Mouse (Mus musculus) thymus, adult 2 months (tissue): Measurements from ENCODE around the gene Nav1.

ENCODE experiments used
- CTCF ChIP-seq: fragments of 200-500 bp; IDR thresholded peaks from 2 replicates; pipeline ENCODE4 v1.5.1; 2012; ENCODE audit warnings: mild to moderate bottlenecking, control low read depth, low read length, moderate library complexity, borderline replicate concordance; ENCODE audit not compliant: control insufficient read depth, poor library complexity, insufficient read depth; ENCODE audit errors: extremely low read depth
- POLR2A ChIP-seq: fragments of 200-500 bp; IDR thresholded peaks from 2 replicates; pipeline ENCODE4 v1.6.1; 2012; ENCODE audit warnings: mild to moderate bottlenecking, low read length, control low read depth, moderate library complexity; ENCODE audit not compliant: control insufficient read depth, poor library complexity, insufficient read depth; ENCODE audit errors: extremely low read depth

GRCm38 (mm10) chr1:135495048-135495447 is 112.0 kb downstream of the Nav1 start:
- no peak for TF ChIP-seq CTCF
- TF ChIP-seq POLR2A, result no peak
